Mouse (Mus musculus): ENCODE data around the gene Gpkow.

GRCm38 (mm10) chrX:7696520-7696919 is 411 bp upstream of the Gpkow start:
- no peak for TF ChIP-seq CTCF (IDR thresholded peaks at IDR 0.05)
- TF ChIP-seq EP300 (IDR thresholded peaks at IDR 0.05): no peak
